In the genomic region with DNA sequence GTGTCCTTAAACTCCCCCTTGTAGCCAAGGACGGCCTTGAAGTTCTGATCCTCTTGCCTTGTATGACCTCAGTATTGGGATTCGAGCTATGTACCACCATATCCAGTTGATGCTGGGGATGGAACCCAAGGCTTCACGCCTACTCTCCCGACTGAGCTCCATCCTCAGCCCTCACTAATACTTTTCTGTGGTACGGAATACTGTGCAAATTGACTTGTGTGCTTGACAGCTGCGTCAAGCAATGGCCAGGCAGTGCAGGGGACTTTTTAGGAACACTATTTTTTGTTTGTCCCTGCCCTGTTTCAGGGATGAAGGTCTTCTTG, we compare ENCODE assay signal across 8 mouse cellular contexts. TPM values are rescaled to one million over a fixed set of nuclear protein-coding genes. Genes with fewer than 3 reads are reported as not detected.
DNase-seq lines count a peak whose midpoint lies in the region; ATAC-seq and TF ChIP-seq lines count a peak whose summit lies in the region.

No protein-coding gene starts in this region.

- no peak for ATAC-seq in embryonic facial prominence, embryonic 13.5 days (ENCODE audit: insufficient number of reproducible peaks, insufficient read depth, low FRiP score, low TSS enrichment, low read depth)
- ATAC-seq in hindbrain, postnatal 0 days = no peak
- ATAC-seq in midbrain, postnatal 0 days (ENCODE audit: low FRiP score) = peak; percentile 51

- peaks cover 20% of the 10 kb centered on the region for H3K4me1 ChIP-seq in embryonic facial prominence, embryonic 13.5 days
- H3K4me1 ChIP-seq in hindbrain, postnatal 0 days (ENCODE audit: insufficient read depth, low read length) = no peaks in the 10 kb centered on the region
- no peaks in the 10 kb centered on the region for H3K4me1 ChIP-seq in midbrain, postnatal 0 days (ENCODE audit: insufficient read depth, low read length)

- 0 out of 2 replicates have a peak, but pooled peaks cover 6% of the 10 kb centered on the region for H3K27me3 ChIP-seq in embryonic facial prominence, embryonic 13.5 days
- H3K27me3 ChIP-seq in hindbrain, postnatal 0 days (ENCODE audit: insufficient read depth, low read length) = no peaks in the 10 kb centered on the region
- no peaks in the 10 kb centered on the region for H3K27me3 ChIP-seq in midbrain, postnatal 0 days (ENCODE audit: insufficient read depth, low read length)

- intact Hi-C loops in left cerebral cortex, adult 2 months (cut with DNase I) = loop anchor here (10.0 kb wide), 1 partner anchor 944 kb away; no protein-coding TSS in a partner anchor
- intact Hi-C loops in left cerebral cortex, postnatal 14 days (cut with DNase I) = loop anchor here (5.0 kb wide), 1 partner anchor 64 kb away; the partner anchor contains the start of gene Kctd7
- intact Hi-C loops in gastrocnemius, postnatal 36 days (cut with DNase I) = no loop called here

- H3K9ac ChIP-seq in embryonic facial prominence, embryonic 13.5 days = peak overlapping the region; percentile 89
- peak overlapping the region; percentile 89 for H3K9ac ChIP-seq in hindbrain, postnatal 0 days (replicated peaks; ENCODE audit: low read length)
- peak overlapping the region; percentile 88; the same call in 1 of the 2 replicates for H3K9ac ChIP-seq in midbrain, postnatal 0 days (replicated peaks; ENCODE audit: low read length, poor library complexity, severe bottlenecking)

- peak overlapping the region; percentile 74 for H3K27ac ChIP-seq in left cerebral cortex, adult 2 months
- peak overlapping the region; percentile 28; the same call in 1 of the 2 replicates for H3K27ac ChIP-seq in embryonic facial prominence, embryonic 13.5 days
- H3K27ac ChIP-seq in hindbrain, postnatal 0 days = peak overlapping the region; percentile 81; the same call in 1 of the 2 replicates
- peak overlapping the region; percentile 82; the same call in 1 of the 2 replicates for H3K27ac ChIP-seq in midbrain, postnatal 0 days (ENCODE audit: low read depth, low read length)

- no peak for TF ChIP-seq CTCF in left cerebral cortex, adult 2 months (IDR thresholded peaks at IDR 0.05)
- TF ChIP-seq CTCF in hindbrain, postnatal 0 days (IDR thresholded peaks at IDR 0.05; ENCODE audit: low read depth) = no peak
- TF ChIP-seq CTCF in midbrain, postnatal 0 days (IDR thresholded peaks at IDR 0.05) = no peak

- peaks cover 3% of the 10 kb centered on the region; the same call in 1 of the 2 replicates for H3K9me3 ChIP-seq in embryonic facial prominence, embryonic 13.5 days
- no peaks in the 10 kb centered on the region for H3K9me3 ChIP-seq in hindbrain, postnatal 0 days (ENCODE audit: low read length)
- H3K9me3 ChIP-seq in midbrain, postnatal 0 days (ENCODE audit: low read length) = no peaks in the 10 kb centered on the region

- peak overlapping the region; percentile 77 for H3K4me2 ChIP-seq in embryonic facial prominence, embryonic 13.5 days
- peak overlapping the region; percentile 79 for H3K4me2 ChIP-seq in hindbrain, postnatal 0 days (ENCODE audit: low read depth, low read length)
- H3K4me2 ChIP-seq in midbrain, postnatal 0 days (ENCODE audit: low read depth, low read length, poor library complexity, severe bottlenecking) = peak overlapping the region; percentile 73

- H3K4me3 ChIP-seq in left cerebral cortex, adult 2 months = peak overlapping the region; percentile 90
- H3K4me3 ChIP-seq in embryonic facial prominence, embryonic 13.5 days = peak overlapping the region; percentile 71
- peak overlapping the region; percentile 72 for H3K4me3 ChIP-seq in hindbrain, postnatal 0 days (ENCODE audit: low read length)
- H3K4me3 ChIP-seq in midbrain, postnatal 0 days (ENCODE audit: low read depth, low read length) = peak overlapping the region; percentile 79

- WGBS in embryonic facial prominence, embryonic 13.5 days = 43% methylated on average over 6 of the region's 6 CpGs
- 29% methylated on average over 6 of the region's 6 CpGs for WGBS in hindbrain, postnatal 0 days
- WGBS in midbrain, postnatal 0 days = 34% methylated on average over 6 of the region's 6 CpGs

- no peak for DNase-seq in left cerebral cortex, adult 2 months (ENCODE audit: extremely low spot score in 1 of 2, low spot score in 2 of 2)
- no peak for DNase-seq in left cerebral cortex, postnatal 14 days (ENCODE audit: low spot score in 2 of 2)
- no peak for DNase-seq in hindbrain, postnatal 0 days (ENCODE audit: low spot score)
- DNase-seq in midbrain, postnatal 0 days (ENCODE audit: low spot score) = no peak
- no peak for DNase-seq in gastrocnemius, postnatal 36 days
- no peak for DNase-seq in thymus, postnatal 36 days
- DNase-seq in layer of hippocampus, postnatal 10 days (ENCODE audit: low spot score in 2 of 2) = no peak

- H3K36me3 ChIP-seq in embryonic facial prominence, embryonic 13.5 days = peaks cover 8% of the 10 kb centered on the region
- no peaks in the 10 kb centered on the region for H3K36me3 ChIP-seq in hindbrain, postnatal 0 days (ENCODE audit: insufficient read depth, low read length)
- H3K36me3 ChIP-seq in midbrain, postnatal 0 days (ENCODE audit: insufficient read depth, low read length) = no peaks in the 10 kb centered on the region

RNA-seq across cellular contexts. Expression of gene Tpst1, which starts 5.7 kb away (rescaled TPM):
- 10 to 100 TPM; 34.0 to 34.1 TPM for total RNA-seq in left cerebral cortex, adult 2 months (2021)
- total RNA-seq in left cerebral cortex, postnatal 14 days (2021) = 10 to 100 TPM; 36.1 to 40.8 TPM
- 87.3 and 98.5 TPM in 2 replicates for polyA plus RNA-seq in embryonic facial prominence, embryonic 13.5 days (2015; fragmentation: Nextera tagmentation; extraction: Ambion mirVana)
- 35.6 and 38.1 TPM in 2 replicates for total RNA-seq in hindbrain, postnatal 0 days (2014; rRNA removed)
- polyA plus RNA-seq in hindbrain, postnatal 0 days (2015; fragmentation: Nextera tagmentation; extraction: Ambion mirVana) = 46.7 and 48.7 TPM in 2 replicates
- 37.1 and 46.5 TPM in 2 replicates for total RNA-seq in midbrain, postnatal 0 days (2014; rRNA removed)
- 50.0 TPM in 2 replicates for polyA plus RNA-seq in midbrain, postnatal 0 days (2015; fragmentation: Nextera tagmentation; extraction: Ambion mirVana)
- total RNA-seq in gastrocnemius, postnatal 36 days (2021) = 1 to 10 TPM; 4.0 to 6.0 TPM
- total RNA-seq in layer of hippocampus, postnatal 10 days (2021) = 10 to 100 TPM; 41.1 to 41.8 TPM

RNA-seq across cellular contexts. Expression of gene Crcp, which starts 49.7 kb away (rescaled TPM):
- 10 to 100 TPM; 30.2 to 30.8 TPM for total RNA-seq in left cerebral cortex, adult 2 months (2021)
- 10 to 100 TPM; 30.1 to 33.7 TPM for total RNA-seq in left cerebral cortex, postnatal 14 days (2021)
- 44.8 and 47.1 TPM in 2 replicates for polyA plus RNA-seq in embryonic facial prominence, embryonic 13.5 days (2015; fragmentation: Nextera tagmentation; extraction: Ambion mirVana)
- 34.4 and 39.8 TPM in 2 replicates for total RNA-seq in hindbrain, postnatal 0 days (2014; rRNA removed)
- 73.7 and 83.0 TPM in 2 replicates for polyA plus RNA-seq in hindbrain, postnatal 0 days (2015; fragmentation: Nextera tagmentation; extraction: Ambion mirVana)
- total RNA-seq in midbrain, postnatal 0 days (2014; rRNA removed) = 54.0 and 63.3 TPM in 2 replicates
- polyA plus RNA-seq in midbrain, postnatal 0 days (2015; fragmentation: Nextera tagmentation; extraction: Ambion mirVana) = 86.8 and 90.9 TPM in 2 replicates
- 10 to 100 TPM; 16.0 to 16.4 TPM for total RNA-seq in gastrocnemius, postnatal 36 days (2021)
- total RNA-seq in layer of hippocampus, postnatal 10 days (2021) = 10 to 100 TPM; 34.4 to 34.7 TPM

RNA-seq across cellular contexts. Expression of gene Asl, which starts 49.7 kb away (rescaled TPM):
- 10 to 100 TPM; 15.7 to 23.5 TPM for total RNA-seq in left cerebral cortex, adult 2 months (2021)
- total RNA-seq in left cerebral cortex, postnatal 14 days (2021) = 10 to 100 TPM; 14.7 to 19.8 TPM
- polyA plus RNA-seq in embryonic facial prominence, embryonic 13.5 days (2015; fragmentation: Nextera tagmentation; extraction: Ambion mirVana) = 21.8 and 24.8 TPM in 2 replicates
- 24.9 and 31.4 TPM in 2 replicates for total RNA-seq in hindbrain, postnatal 0 days (2014; rRNA removed)
- polyA plus RNA-seq in hindbrain, postnatal 0 days (2015; fragmentation: Nextera tagmentation; extraction: Ambion mirVana) = 43.2 and 52.3 TPM in 2 replicates
- total RNA-seq in midbrain, postnatal 0 days (2014; rRNA removed) = 34.0 and 39.1 TPM in 2 replicates
- polyA plus RNA-seq in midbrain, postnatal 0 days (2015; fragmentation: Nextera tagmentation; extraction: Ambion mirVana) = 52.8 and 54.0 TPM in 2 replicates
- 10 to 100 TPM in 1 of 2 experiments, 1 to 10 TPM in 1; 6.4 to 11.3 TPM for total RNA-seq in gastrocnemius, postnatal 36 days (2021)
- total RNA-seq in layer of hippocampus, postnatal 10 days (2021) = 10 to 100 TPM; 22.0 to 23.5 TPM

Comparison
In these comparisons a context has a peak if more than half of its experiments do, and no peak if none do; other contexts are left out.
1. H3K27ac ChIP-seq: peak in every context shown above with its lines; median percentile 82 in midbrain, postnatal 0 days; 81 in hindbrain, postnatal 0 days; 74 in left cerebral cortex, adult 2 months; 28 in embryonic facial prominence, embryonic 13.5 days.